Mouse (Mus musculus) cerebellum, adult 8-10 months (tissue): ENCODE measurements around the gene Fmc1.
"Not testable (repeated sequence)": the region's sequence is repeated elsewhere in the genome, so short reads cannot be mapped to it uniquely, and the experiment has no call there.

Source experiments
- DNase-seq: peaks from one replicate; pipeline ENCODE4 v3.0.0; 2022

Gene Fmc1

DNA sequence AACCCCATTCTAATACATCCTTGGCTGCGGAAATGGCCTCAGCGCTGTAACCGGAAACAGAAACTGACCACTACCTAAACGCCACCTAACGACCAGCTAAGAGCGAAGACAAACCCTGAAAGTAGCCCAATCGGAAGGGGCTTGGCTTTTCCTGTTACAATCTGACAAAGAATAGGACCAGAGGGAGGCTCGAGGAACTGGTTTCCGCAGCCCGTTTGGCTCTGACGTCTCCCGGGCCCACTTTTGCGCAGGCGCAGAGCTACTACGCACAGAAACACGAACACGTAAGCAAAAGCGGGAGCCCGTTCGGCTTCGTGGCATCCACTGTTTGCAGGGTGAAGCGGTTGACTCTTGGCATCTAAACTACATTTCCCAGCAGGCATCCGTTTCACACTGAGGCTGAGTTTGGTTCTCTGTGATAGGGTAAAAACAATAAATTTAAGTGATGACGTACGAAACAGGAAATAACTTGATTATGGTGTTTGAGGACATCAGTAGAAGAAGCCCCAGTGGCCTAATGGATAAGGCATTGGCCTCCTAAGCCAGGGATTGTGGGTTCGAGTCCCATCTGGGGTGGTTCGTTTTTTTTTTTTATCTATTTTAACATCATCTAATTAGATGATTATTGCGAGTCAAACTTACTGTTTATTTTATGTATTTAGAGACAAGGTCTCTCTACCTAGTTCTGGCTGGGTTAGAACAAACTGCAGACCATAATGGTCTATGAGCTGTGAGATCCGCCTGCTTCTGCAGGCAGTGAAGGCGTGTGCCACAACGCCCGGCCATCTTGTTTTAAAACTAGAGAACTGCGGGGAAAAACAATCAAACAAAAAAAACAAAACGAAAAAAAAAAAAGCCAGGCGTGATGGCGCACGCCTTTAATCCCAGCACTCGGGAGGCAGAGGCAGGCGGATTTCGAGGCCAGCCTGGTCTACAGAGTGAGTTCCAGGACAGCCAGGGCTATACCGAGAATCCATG lies at the start of gene Fmc1:
Fmc1 (plus strand) TSS at position 75 of the 978 bp plus-strand sequence.
- peak; percentile 97 for DNase-seq

GRCm38 (mm10) chr6:38492550-38492949 lies 40.8 kb upstream of the Fmc1 start:
- DNase-seq: peak; percentile 27

GRCm38 (mm10) chr6:38495641-38496040 lies 37.7 kb upstream of the Fmc1 start:
- no peak for DNase-seq

DNA sequence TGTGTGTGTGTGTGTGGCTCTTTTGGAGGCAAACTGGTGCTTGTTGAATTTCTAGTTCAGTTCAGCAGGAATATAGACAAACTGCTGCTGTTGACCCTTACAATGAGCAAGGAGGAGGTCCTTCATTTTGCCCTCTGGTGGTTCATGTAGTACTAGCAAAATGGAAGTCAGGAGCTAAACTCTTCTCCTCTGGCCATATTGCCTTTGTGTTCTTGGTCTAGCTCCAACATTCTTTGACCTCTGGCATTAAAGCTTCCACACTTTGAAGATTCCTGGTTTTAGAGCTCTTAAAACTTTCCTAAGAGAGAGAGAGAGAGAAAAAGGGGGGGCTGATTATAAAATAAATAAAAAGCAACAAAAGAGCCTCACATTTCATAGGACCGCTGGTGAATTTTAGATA lies 21.2 kb upstream of the Fmc1 start:
- no peak for DNase-seq

- DNase-seq: no peak
These were observed 20.5 kb upstream of the Fmc1 start for GRCm38 (mm10) chr6:38512830-38513229.

- DNase-seq: no peak
These were observed 18.1 kb upstream of the Fmc1 start for GRCm38 (mm10) chr6:38515201-38515600.

GRCm38 (mm10) chr6:38523851-38524250 lies 9.5 kb upstream of the Fmc1 start:
- no peak for DNase-seq

DNA sequence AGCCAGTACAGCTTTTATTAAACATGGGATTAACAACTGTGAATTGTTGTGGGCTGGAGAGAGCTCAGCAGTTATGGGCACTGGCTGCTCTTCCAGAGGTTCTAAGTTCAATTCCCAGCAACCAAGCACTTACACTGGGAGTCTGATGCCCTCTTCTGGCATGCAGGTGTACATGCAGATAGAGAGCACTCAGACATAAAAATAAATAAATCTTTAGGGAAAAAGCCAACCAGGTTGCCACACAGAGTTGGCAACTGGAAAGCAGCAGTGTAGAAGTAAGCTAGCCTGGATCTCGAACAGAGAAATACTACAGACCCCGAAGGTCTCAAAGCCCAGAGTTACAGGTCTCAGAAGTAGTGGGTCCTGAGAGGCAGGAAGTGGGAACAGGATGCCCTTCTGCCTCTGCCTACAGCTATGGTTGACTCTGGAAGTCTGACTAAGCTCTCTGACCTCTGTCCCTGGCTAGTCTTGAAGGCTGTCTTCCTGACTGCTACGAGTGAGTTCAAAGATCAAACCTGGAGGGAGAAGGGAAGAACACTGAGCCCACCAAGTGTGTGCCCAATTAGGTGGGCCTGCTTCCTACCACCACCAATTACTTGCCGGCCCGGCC lies 2.0 kb upstream of the Fmc1 start:
- no peak for DNase-seq

- no peak for DNase-seq
These were observed 542 bp upstream of the Fmc1 start for GRCm38 (mm10) chr6:38532500-38533420.

- peak; percentile 99 for DNase-seq
These were observed 1.5 kb downstream of the Fmc1 start for GRCm38 (mm10) chr6:38534640-38535365.

DNA sequence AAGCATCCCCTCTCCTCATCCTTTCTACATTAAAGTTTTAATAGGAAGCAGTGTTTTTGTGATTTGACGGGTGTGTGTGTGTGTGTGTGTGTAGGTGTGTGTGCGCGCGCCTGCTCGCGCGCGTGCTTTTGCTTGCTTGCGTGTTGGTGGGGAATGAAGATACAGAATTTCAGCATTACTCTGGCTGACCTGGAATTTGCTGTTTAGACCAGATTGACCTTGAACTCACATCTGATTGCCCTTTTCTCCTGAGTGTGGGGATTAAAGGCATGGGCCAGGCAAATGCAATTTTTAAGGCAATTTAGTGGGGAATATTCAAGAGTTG lies 2.0 kb downstream of the Fmc1 start:
- no peak for DNase-seq

DNA sequence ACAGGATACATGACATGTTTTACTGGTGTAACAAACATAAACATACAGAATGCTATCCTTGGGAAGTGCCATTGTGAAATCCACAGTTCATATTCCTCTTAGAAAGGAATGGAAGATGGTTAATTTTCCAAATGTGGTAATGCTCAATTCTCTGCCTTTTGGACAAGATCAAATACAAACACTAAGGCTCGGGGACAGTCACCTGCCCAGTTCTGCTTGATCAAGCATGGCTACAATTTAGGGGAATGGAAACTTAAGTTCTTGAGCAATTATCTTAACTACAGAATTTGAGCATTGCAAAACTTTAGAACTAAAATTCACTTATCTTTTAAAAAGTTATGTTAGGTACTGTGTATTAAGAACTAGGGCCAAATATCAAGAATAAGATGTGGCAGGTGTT lies 2.5 kb downstream of the Fmc1 start:
- no peak for DNase-seq

DNA sequence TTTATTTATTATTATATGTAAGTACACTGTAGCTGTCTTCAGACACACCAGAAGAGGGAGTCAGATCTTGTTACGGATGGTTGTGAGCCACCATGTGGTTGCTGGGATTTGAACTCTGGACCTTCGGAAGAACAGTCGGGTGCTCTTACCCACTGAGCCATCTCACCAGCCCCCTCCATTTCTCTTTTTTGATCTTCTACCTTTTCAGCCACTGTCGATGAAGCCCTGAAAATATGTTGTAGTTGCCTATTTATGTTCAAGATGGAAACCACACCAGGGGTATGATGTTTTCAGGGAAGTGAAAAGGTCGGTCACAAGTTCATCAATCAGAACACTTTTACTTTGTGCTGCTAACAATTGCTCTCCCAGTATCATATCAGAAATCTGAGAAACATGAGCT lies 10.8 kb downstream of the Fmc1 start:
- not testable (repeated sequence) for DNase-seq

DNA sequence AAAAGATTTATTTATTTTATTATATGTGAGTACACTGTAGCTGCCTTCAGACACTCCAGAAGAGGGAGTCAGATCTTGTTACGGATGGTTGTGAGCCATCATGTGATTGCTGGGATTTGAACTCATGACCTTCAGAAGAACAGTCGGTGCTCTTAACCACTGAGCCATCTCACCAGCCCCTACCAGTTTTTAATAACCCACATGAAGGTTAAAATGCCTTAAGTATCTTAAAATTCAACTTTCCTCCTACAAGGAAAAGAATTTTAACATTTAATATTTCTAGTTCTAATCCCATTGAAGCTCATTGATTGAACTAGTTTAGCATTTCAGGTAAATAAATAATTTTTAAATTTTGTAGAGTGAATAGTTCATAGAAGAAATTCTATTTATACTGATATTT lies 13.7 kb downstream of the Fmc1 start:
- DNase-seq: not testable (repeated sequence)

- no peak for DNase-seq
These were observed 14.4 kb downstream of the Fmc1 start for GRCm38 (mm10) chr6:38547707-38548106.

DNA sequence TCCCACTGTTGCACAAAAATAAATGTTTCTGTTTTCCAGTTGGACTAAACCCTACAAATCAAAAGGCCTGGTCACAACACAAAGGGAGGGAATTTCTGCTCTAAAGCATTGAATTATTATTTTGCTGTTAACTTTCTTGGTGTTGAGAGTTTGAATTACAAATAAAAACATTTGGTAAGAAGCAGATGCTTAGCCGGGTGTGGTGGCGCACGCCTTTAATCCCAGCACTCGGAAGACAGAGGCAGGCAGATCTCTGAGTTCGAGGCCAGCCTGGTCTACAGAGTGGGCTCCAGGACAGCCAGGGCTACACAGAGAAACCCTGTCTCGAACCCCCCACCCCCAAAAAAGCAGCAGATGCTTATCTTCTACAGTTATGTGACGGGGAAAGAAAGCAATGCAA lies 15.3 kb downstream of the Fmc1 start:
- not testable (repeated sequence) for DNase-seq

- DNase-seq: not testable (repeated sequence)
These were observed 16.5 kb downstream of the Fmc1 start for GRCm38 (mm10) chr6:38549840-38550239.

DNA sequence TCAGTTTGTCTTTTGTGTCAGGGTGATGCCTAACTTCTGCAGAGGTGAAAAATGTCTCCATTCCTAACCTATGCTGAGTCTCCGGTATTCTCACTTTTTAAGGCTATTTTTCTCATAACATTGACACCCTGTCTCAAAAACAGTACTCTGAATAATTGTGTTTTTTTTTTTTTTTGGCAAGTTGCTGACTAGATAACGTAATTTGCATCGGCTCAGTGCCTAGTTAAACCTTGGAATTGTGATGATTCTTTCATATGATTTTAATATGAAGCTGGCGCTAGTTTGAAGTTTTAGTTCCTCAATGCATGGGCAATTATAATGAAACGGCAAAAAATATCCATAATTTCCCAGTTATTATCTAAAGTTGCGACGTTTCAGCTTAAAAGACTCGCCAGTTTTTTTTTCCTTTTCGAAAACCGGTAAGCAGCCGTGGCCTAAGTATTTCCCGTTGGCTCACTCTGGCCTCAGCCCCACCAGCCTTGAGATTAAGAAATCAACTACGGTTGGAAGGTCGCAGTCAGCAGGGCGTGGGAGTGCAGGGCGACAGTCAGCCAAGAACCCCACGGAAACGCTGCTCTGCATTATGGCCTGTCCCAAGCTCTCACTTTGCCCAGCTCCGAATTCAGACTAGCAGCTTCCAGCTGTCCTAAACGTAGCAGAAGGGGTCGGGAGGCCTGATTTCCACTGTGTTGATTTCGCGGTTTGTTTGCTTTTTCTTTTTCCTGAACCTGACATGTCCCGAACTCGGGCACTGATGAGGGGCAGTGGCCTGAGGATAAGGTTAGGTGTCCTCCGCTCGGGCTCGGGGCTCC lies 17.2 kb downstream of the Fmc1 start:
- no peak for DNase-seq

DNA sequence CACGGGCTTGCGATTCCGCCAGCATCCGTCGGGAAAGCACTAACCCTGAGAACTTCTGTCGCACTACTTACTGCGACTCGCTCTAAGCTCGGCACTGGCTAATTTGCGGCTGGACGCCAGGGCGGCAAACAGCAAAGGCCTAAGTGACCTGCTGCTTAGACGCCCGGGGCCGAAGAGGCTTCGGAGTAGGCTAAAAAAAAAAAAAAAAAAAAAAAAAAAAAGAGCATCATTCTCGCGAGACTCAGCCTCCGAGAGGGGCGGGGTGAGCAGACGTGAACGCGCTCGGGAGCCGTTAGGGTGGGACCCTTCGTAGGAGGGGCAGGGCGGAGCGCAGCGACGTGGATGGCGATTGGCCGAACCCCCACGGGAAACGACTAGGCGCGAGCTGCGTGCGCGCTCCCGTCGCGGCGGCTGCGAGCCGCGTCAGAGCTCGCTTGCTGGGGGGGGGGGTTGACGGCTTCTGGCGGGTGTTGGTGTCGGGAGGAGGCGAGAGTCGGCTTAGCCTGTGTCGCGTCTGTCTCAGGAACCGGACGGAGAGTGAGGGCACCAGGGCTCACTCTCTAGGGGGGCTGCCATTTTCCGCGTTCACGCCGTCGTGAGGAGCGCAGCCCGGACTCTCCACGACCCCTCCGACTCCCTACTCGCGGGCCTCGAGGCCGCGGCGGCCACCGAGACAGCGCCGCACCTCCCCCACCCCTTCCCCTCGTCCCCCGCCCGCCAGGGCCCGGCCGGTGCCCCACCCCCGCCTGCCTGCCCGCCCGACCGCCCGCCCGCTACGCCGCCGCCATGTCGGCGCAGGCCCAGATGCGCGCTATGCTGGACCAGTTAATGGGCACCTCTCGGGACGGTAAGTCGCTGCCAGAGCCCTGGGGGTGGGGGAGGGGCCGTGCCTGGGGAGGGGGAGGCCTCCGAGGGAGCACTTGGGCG lies 18.0 kb downstream of the Fmc1 start, which contains the start of gene Luc7l2:
Luc7l2 (plus strand) TSS at position 273 of the 927 bp plus-strand sequence.
- peak; percentile 95 for DNase-seq

DNA sequence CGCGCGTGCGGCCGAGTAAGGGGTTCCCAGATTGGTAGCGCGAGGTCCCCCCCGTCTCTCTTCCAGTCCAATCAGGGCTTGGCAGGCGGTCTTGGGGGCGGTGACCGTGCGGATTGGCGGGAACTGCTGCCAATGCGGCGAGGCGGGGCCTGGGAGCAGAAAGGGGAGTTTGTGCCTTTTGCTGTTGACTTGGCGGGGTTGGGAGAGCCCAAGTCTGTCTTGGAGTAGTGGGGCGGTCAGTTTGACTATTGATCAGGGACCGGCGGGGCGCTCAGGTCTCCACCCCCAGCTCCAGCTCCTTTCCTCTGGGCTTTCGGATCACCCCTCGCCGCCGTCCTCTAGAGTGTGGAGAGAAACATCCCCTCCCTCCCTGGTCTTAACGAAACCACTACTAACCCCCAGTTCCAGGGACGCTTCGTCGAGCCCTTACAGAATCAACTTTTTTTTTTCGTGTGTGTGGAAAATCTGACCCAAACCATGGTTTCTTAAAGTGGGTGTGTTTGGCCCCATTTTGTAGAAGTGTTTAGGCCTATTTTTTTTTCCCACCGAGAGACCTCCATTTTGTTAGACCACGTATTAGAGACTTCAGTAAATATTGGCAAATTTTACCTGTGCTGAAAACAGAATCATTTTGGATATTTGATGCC lies 18.8 kb downstream of the Fmc1 start:
- peak; percentile 98 for DNase-seq
